Mouse (Mus musculus) natural killer cell, adult 2 months (primary cell): ENCODE results near the gene Tiam2.

Experiments
- DNase-seq, 2 experiments: peaks; one replicate each; pipeline ENCODE4 v3.0.0; 2022; ENCODE audit warnings: low spot score in 2 of 2

Tiam2 gene

GRCm38 (mm10) chr17:3558356-3558870 is 232.0 kb downstream of the Tiam2 start:
- no peak for DNase-seq

- no peak for DNase-seq
These were observed 234.2 kb downstream of the Tiam2 start for GRCm38 (mm10) chr17:3560534-3560933.

DNA sequence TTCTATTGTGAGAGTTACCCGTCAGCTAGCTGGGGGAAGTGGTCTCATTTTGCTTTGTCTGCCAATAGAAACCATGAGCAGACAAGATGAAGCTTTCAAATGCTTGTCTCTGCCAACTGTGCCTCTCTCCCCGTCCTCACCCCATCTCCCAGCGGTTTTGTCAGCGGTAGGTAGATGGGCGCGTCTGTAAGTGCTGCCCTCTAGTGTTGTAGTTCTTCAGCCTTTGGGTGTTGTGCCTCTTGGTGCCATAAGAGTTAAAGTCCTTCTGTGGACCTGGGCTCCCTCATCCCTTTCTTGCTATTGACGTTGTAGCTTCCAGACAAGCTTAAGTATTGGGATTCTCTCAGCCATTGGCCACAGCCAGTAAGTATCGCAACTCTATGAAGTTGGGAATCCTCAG is 236.0 kb downstream of the Tiam2 start:
- peak in 1 of 2 experiments; percentile 13 for DNase-seq

GRCm38 (mm10) chr17:3570876-3571275 is 244.5 kb downstream of the Tiam2 start:
- DNase-seq: peak in 1 of 2 experiments; percentile 5
